Mouse (Mus musculus): ENCODE results near the gene Satb2.
A peak's percentile ranks its signal among the peaks of the same experiment; 100 is the strongest.

Gene Satb2

DNA sequence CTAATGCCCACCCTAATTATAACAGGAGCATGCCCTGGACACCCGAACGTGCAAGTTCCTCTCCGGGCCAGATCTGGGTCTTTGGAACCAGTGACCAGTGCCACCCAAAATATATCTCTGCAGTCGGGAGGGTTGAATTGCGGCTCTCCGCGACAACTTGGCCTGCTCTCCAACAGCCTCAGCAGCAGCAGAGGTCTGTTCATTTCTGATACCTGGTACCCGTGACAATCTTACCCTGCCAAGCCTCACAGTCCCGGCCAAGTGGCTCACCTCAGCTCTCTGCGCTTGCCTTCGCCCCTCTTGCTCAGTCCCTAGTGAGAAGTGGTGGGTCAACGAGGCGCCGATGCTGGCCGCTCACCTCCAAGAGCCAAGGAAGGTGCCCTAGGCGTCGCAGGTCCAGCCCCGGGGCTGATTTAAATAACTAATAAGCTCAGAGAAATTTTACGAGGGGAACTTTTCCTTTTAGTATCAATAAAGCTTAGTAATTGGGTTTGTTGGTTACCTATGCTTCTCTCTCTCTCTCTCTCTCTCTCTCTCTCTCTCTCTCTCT lies at the start of gene Satb2:
Gene Satb2, minus strand, starts transcription at position 500 of the 550 bp plus-strand sequence.
- no peak for DNase-seq (ENCODE audit: low spot score in 2 of 2)

DNA sequence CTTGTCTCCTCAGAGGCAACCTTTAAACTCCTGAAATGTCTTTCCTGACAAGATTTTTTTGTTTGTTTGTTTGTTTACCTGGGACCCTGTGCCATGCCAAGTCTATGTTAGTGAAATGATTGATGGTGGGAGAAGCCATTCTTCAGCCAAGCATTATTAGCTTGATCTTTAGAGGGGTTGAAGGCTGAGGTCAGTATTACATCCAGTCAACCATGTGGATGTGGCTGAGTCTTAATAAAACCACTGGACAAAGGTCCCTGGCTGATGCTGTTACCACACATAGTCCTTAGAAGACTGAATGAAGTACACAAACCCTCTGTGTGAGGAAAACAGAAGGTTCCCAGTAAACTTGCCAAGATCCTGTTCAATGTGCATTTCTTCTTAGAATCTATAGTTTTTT lies 40.5 kb upstream of the Satb2 start:
- no peak for DNase-seq (ENCODE audit: low spot score in 2 of 2)

DNA sequence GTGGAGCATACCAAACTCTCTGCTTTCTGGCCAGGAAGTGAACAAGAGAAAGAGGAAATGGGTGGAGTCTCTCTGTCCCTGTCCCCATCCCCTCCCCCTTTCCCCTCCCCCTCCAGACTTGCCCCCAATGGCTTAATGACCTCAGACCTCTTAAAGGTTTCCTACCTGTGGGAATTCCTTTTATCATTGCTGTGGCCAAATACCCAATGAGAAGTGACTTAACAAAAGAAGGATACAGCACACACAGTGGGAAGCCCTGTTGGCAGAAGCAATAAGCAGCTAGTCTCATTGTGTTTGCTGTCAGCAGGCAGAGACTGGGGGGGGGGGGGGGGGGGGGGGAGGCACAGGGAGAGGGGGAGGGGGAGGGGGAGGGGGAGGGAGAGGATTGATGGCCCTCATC lies 35.4 kb upstream of the Satb2 start:
- DNase-seq (ENCODE audit: low spot score in 2 of 2), result no peak

DNA sequence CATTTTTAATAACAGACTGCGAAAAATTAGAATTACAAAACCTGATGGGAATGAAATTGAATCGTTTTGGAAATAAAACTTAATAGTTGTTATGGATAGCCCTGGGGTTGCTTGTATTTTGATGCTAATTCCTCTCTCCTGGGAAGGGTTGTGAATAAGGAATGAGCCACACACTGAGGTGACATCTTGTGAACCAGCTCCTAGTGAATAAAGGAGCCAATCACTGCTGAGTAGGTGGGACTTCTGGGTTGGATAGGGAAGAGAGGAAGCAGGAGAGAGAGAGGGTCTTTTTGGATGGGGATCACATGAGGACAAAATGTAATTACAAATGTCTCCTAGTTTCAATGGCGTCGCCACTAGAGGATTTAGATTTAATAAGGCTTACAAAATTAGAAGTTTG lies 30.7 kb upstream of the Satb2 start:
- DNase-seq (ENCODE audit: low spot score in 2 of 2), result no peak

DNA sequence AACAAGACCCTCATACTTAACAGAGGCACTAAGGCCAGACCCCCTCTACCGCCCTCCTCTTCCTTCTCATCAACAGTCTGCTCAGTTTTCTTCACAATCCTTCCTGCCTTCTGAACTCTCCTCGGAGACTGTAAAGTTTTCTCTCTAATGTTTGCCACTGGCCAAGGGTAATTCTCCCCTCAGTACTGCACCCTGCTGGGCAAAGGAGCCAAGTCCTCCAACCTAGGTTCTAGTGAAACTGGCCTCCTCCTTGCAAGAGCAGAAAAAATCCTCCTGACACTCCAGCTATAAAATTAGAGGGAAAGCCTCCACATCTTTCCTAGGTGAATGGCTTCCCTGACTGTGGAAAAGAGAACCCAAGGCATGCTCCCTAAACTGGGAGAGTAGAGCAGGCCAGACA lies 16.6 kb upstream of the Satb2 start:
- no peak for DNase-seq (ENCODE audit: low spot score in 2 of 2)

DNA sequence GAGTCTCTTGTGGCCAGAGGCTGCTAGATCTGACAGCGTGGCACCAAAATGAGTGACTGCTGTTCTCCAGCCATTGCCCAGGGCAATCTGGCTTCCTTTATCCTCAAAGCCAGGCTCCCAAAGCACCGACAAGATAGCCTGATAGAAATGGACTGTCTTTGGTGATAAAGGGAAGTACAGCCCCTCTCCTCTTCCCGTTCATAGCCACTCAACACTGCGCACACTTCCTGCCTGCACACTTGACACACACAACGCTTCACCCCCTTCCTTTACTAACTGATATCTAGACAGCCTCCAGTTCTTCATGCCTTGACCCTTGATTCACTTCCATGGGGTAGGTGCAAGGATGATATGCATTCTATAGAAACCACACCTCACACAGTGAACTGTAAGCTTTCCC lies 13.9 kb upstream of the Satb2 start:
- no peak for DNase-seq (ENCODE audit: low spot score in 2 of 2)

DNA sequence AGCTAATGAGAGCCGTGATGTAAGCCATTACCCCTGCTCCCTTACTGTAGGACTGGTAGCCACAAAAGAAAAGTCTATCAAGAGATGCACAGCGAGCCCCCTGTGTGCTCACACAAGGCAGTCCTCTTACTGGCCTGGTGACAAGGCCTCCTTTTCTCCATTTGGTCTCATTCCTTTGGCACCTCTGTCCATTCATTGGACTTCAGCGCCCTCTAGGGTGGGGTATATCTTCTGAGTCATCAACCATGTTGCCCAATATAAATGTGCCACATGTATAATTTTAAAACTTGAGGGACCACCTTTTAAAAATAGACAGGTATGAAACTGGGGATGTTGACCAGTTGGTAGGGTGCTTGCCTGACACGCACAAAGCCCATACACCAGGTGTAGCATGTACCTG lies 13.2 kb upstream of the Satb2 start:
- no peak for DNase-seq (ENCODE audit: low spot score in 2 of 2)

DNA sequence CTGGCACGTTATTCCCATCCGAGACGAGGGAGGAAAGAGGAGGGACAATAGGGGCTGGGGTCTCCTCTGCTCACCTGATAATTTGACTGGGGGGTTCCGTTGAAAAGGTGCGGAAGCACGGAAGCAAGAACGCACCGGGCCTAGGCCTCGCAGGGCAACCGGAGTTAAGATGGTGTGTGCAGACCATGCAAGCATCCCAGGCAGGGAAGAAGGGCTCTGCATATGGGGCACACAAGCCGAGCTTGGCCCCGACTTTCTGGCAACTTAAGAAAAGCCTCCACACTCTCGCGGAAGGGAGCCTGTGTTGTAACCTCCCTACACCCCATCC lies 6.0 kb upstream of the Satb2 start:
- DNase-seq (ENCODE audit: low spot score in 2 of 2), result no peak

DNA sequence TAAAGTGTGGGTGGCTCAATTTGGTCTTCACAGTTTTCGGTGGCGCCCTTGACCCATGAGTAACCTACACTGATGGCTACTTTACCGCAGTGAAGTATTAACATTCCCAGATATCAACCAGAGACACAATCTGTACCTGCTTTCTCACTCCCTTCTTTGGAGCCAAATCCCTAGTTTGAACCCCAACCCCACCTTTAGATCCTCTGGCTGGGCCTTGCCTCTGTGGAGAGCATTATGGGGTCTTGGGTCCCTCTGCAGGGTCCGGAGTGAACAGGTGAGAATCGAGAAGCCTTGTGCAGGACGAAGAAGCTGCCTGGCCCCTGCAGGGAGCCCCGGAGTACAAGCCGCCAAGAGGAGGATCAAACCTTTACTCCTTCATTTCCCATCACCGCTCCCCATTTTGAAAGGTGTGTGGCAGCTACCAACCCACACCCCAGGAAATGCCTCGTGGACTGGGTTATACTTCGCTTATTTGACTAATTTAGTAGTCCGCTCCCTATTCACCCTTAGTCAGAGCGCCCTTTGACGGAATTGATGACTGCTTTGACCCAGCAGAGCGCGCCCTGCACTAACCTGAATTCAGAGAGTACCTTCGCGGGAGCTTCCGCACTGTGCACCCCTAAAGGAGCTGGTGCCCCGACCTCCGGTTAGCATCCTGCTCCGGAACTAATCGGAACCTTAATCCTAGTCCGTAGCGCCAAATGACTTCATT lies 5.5 kb upstream of the Satb2 start:
- no peak for DNase-seq (ENCODE audit: low spot score in 2 of 2)

DNA sequence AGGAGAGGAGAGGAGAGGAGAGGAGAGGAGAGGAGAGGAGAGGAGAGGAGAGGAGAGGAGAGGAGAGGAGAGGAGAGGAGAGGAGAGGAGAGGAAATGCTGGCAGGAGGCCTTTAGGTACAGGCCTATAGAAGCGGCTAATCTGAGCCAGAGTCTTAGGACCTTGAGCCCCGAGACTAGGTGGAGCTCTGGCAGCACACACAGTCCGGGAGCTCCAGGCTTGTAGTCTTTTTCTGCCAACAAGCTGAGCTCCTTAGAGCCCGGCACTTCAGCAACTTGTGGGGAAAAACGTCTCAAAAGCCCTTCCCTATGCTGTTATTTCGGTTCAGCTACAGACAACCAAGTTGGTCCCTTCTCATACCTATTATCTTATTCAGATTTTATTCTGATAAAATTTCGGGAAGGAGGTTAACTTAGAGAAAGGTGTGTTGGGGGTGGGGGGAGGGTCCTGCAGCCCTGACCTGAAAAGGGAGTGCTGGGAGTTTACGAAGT lies 4.7 kb upstream of the Satb2 start:
- DNase-seq (ENCODE audit: low spot score in 2 of 2), result no peak

DNA sequence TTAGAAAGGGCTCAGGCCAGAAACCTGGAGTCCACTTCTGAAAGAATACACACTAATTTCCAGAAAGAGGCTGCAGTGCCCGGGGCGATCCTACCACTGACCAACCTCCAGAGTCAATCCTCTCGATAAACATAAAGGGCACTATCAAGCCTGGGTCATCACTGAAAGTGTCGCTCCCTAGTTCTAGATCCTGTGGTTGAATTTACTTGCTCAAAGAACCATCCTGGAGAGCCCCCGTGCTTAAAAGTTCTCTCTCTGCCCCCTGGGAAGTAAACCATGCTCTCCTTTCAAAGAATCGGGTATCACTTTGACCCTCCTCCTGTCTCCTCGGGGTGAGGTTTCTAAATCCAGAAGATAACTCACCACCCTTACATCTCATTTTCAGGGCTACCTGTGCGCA lies 4.2 kb upstream of the Satb2 start:
- DNase-seq (ENCODE audit: low spot score in 2 of 2), result no peak

DNA sequence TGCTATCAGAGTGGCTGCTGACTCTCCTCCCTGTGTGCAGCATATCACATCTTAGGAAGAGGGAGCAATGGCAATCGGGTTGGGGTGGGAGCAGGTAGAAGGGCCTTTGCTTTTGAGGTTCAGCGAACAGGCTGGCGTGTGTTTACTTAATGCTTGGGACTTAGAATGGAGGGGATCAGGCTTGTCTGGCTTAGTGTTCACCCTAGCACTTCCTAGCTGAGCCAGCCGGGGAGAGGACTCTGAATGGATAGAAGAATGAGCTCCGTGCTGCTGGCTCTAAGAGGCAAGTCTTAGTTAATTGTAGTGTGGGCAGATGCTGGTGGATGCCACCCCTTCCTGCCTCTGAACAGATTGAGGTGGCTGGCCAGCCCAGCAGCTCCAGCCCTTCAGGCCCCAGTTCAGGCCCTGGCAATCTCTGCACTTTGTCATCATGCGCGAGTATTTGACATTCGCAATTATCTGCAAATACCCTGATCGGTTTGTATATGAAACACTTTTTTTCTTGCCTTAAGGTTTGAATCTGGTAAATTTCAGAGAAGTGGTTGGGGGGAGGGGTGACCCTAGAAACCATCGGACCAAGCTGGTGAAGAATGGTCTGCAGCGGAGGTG lies 3.6 kb upstream of the Satb2 start:
- no peak for DNase-seq (ENCODE audit: low spot score in 2 of 2)

DNA sequence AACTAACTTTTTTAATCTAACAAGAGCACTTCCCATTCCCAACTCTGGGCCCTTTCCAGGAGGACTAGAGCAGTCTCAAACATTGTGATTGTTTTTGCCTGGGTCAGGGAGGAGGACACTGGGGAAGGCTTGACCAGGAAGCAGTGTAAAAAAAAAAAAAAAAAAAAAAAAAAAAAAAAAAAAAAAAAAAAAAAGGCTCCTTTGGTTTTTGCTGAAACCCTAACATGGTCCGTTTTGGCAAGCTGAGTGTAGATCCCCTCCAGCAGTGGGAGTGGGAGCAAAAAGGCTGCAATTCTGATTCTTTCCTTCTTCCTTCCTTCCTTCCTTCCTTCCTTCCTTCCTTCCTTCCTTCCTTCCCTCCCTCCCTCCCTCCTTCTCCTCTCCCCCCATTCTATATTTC lies 3.1 kb upstream of the Satb2 start:
- no peak for DNase-seq (ENCODE audit: low spot score in 2 of 2)

DNA sequence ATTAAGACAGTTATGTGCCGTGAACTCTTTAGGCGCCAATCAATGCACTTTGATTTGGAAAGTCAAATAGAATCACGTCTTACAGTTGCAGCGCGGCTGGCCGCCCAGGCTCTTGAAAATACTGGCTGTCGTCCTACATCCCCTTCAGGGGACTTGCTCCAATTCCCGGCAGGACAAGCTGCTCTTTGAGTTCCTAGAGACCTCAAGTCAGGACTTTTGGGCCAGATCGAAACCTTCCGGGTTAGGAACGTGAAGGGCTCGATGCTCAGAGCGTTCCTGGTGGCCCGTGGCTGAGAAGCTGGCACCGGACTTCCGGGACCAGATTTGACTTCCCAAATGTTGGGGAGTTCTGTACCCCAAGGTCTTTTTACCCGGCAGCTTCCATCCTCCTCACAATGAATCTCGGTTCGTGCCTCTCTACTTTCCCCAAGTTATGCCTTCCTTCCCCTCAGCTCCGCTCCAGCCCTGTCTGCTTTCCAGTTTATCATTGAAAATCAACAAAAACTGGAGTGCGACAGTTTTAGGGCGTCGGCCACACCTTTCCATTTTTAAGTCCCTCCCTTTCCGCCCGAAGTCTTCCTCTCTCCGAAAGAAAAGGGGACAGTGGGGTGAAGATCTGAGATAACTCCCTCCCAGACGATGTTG lies 2.3 kb upstream of the Satb2 start:
- no peak for DNase-seq (ENCODE audit: low spot score in 2 of 2)

DNA sequence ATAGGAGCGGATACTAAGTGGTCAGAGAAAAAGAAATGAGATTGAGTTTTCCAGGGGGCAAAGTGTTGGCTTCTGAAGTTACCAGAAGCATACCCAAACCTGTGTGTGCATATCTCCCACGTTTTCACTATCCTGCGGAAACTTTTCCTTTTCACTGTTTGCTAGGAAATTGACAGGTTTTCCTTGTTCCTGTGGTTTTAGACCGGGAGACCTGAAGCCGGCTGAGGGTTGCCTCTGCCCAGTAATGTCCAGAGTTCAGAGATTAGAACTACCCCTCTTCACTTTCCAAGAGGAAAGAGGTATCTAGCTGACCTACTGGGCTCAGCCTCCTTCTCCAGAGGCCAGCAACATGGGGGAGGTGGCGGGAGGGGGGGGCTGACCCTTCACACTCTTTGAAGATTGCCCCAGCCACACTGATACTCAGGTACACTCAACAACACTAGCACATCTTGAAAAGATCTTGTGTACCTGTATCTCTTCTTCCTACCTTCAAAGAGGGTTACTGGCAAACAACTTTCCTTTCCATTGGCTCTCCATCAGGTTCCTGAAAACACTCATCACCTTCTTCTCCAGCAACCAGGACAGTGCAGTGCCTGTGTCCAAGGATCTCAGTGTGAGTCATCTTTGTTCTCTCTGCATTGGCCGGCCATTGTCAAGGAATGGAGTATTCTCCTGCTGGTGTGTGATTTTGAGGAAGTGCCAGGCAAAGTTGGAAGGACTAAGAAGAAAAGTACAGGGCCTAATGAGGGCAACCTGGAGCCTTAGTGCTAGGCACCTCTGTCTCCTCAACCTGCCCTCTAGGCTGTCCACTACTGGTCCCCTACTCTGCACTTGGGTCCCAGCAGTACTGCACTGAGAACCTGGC lies 1.3 kb upstream of the Satb2 start:
- no peak for DNase-seq (ENCODE audit: low spot score in 2 of 2)

DNA sequence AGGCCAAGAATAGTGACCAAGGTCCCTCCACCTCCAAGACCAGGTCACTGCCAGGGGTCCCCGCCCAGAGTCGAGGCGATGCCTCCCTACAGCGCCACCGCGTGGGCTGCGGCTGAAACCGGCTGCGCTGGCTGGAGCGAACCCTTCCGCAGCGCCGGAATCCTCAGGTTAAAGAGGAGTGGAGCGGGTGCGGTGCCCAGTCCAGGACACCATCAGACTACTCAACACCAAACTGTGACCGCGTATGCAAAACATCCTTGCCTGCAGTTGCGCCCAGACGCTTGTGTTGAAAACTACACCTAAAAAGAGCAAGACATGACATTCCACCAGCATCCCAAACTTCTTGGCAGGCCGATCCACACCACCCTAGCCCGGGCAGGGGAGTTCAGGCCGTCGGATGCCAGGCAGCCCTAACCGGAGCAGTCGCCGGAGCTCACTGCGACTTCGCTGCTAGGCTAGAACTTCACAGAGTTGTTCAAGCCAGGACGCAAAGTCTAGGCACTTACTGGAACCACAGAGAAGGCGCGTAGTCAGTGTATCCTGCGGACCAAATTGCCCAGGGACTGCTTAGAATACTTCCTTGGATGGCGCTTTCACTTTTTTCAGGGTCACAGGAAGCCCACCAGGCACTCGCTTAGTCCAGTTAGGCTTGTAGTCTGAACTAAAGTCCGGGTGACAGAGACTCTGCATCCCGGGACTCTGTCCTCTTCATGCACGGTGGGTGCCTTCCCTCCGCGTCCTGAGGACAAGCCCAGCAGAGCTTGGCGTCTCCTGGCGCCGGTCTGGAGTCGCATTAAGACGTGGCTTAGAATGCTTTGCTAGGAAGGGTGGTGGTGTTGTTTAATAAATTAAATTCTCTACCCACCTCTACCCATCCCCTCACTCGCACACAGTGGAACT lies 999 bp downstream of the Satb2 start:
- DNase-seq (ENCODE audit: low spot score in 2 of 2), result peak in 1 of 2 experiments; percentile 35

DNA sequence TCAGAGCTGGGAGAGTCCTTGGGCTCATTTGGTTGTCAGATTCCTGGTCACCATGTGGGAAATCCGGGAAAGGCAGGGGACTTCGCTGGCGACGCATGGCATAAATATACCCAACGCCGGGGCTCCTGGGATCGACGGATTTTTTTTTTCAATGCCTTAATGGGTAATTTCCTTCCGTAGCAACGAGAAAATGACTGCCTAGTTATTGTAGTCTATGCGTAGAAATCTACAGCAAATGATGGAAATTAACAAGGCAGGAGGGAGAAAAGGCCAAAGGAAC lies 1.7 kb downstream of the Satb2 start:
- DNase-seq (ENCODE audit: low spot score in 2 of 2), result no peak

DNA sequence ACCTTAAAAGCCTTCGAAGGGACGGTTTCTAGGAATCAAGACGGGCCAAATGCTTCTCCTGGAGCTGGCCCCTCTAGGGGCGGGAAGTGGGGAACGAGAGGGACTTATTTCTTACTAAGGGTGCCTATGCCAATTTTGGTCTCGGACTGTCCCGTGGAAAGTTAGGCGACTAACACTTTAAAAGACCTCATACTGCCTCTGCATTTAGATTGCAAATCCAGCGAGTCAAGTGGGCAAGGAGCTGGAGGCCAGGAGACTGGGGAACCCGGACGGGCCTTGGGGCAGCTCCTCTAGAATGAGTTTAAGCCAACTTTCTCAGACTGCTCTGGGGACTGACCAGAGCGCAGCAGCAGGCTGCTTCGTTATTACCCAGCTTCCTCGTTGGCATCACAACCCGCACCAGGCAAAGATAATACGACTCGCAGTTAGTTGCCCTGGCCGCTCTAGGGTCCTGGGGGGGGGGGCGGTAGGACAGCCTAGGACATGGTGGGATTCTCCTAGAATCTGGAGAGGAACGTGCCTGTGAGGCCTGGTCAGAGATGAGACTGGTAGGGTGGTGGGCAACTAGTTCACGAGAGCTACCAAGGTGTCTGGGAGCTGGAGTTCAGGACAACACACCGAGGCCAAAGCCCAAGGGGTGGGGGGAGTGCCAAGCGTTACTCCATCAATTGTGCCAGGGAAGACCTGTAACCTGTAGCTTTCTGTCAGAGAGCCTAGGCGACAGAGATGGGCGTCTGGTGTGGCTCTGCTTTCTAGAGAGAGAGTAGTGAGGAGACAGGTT lies 2.2 kb downstream of the Satb2 start:
- DNase-seq (ENCODE audit: low spot score in 2 of 2), result no peak

DNA sequence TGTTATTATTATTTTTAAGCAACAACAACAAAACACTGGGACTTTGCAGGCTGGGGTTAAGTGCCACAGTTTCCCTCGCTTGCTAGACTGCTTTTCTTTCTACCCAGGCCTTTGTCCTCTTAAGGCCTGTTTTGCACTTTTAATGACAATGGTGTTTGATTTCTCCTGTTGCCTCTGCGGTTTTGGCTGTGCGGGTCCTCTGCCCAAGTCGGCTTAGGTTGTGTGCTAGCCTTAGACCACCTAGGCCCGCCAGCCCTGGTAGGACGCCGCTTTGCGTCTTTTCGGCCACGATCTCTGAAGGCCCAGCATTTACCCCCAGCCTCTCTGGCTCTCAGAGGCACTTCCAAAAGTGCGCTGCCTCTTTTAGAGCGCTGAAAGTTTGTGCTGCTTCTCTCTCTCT lies 2.9 kb downstream of the Satb2 start:
- DNase-seq (ENCODE audit: low spot score in 2 of 2), result no peak

DNA sequence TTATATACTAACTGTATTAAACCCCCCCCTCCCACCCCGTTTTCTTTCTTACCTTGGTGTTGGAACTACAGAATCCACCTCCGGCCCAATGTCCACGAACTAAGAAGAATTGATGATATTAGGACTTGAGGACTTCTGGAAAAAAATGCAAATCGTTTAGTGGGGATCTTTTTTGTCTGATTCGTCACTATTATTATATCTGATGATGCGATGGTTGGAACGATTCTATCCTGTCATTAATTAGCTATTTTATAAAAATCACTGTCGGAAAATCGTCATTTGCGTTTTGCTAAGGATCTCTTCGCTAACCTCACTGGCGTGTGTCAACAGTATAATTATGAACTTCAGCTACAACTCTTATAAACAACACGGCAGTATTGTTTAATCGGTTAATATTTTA lies 4.3 kb downstream of the Satb2 start:
- no peak for DNase-seq (ENCODE audit: low spot score in 2 of 2)

DNA sequence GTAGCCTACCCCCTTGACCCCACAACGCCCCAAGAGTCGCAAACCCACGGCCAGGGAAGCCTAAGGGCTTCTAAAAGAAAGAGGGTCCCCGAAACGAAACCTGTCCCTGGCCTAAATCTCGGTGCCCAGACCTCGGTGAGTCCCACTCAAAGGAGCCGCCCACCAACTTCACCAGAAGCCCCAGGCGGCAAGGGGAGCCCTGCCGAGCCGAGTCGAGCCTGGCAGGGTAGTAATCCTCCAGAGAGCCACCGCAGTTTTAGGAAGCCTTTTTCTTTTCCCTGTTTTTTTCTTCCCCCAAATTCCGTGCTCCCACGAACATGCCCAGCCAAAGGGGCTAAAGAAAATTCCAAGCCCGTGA lies 4.9 kb downstream of the Satb2 start:
- DNase-seq (ENCODE audit: low spot score in 2 of 2), result no peak

All from spleen, postnatal 36 days (tissue).